In genomic region chr10:62687032-62687674, GRCm38 (mm10) we compare ENCODE assay signal across 10 mouse cellular contexts. TPM values are rescaled to one million over a fixed set of nuclear protein-coding genes. Genes with fewer than 3 reads are reported as not detected.
DNase-seq lines count a peak whose midpoint lies in the region; ATAC-seq lines count a peak whose summit lies in the region.
"Had no signal": no experiment of that assay in that cellular context is flagged by ENCODE, and none has a peak within 500 bp of the region (broad histone marks: within the 10 kb centered on the region; RNA-seq: fewer than 3 reads in every experiment).

No protein-coding gene starts in this region.

- H3K36me3 ChIP-seq in forebrain, embryonic 14.5 days (ENCODE audit: control insufficient read depth, insufficient read depth, low read length): no peaks in the 10 kb centered on the region
- no peaks in the 10 kb centered on the region for H3K36me3 ChIP-seq in limb, embryonic 12.5 days
- H3K36me3 ChIP-seq in neural tube, embryonic 13.5 days: no peaks in the 10 kb centered on the region

- H3K4me2 ChIP-seq in forebrain, embryonic 14.5 days (ENCODE audit: low read length): peak overlapping the region; percentile 24; the same call in 1 of the 2 replicates
- H3K4me2 ChIP-seq in limb, embryonic 12.5 days: peak overlapping the region; percentile 22; the same call in 1 of the 2 replicates
- H3K4me2 ChIP-seq in neural tube, embryonic 13.5 days: peak overlapping the region; percentile 38

- H3K4me1 ChIP-seq in forebrain, embryonic 14.5 days (ENCODE audit: control insufficient read depth, insufficient read depth, low read length): peaks cover 9% of the 10 kb centered on the region
- peaks cover 28% of the 10 kb centered on the region for H3K4me1 ChIP-seq in limb, embryonic 12.5 days (replicated peaks)
- peaks cover 28% of the 10 kb centered on the region for H3K4me1 ChIP-seq in neural tube, embryonic 13.5 days (replicated peaks)

- H3K27me3 ChIP-seq in forebrain, embryonic 14.5 days (replicated peaks; ENCODE audit: control insufficient read depth, insufficient read depth, low read length): peaks cover 5% of the 10 kb centered on the region
- H3K27me3 ChIP-seq in limb, embryonic 12.5 days: no peaks in the 10 kb centered on the region
- peaks cover 69% of the 10 kb centered on the region for H3K27me3 ChIP-seq in neural tube, embryonic 13.5 days

- peak overlapping the region; percentile 33 for H3K9ac ChIP-seq in forebrain, embryonic 14.5 days (ENCODE audit: low read length)
- no peak overlapping the region for H3K9ac ChIP-seq in limb, embryonic 12.5 days (replicated peaks)
- H3K9ac ChIP-seq in neural tube, embryonic 13.5 days: no peak overlapping the region

- DNase-seq in embryo, embryonic 11.5 days (ENCODE audit: low read depth, low spot score): peak; percentile 35
- peak; percentile 87 for DNase-seq in forebrain, embryonic 14.5 days (ENCODE audit: low spot score)
- DNase-seq in thymus, postnatal 36 days: no peak
- DNase-seq in frontal cortex, adult 2 months (ENCODE audit: extremely low spot score in 1 of 2, low spot score in 1 of 2): no peak
- DNase-seq in gastrocnemius, postnatal 4 days (ENCODE audit: low spot score in 2 of 2): no peak
- DNase-seq: lung, postnatal 10 days had no signal

- 2% methylated on average over 15 of the region's 15 CpGs for WGBS in forebrain, embryonic 14.5 days
- WGBS in limb, embryonic 12.5 days: 50% methylated on average over 15 of the region's 15 CpGs
- 19% methylated on average over 15 of the region's 15 CpGs for WGBS in neural tube, embryonic 13.5 days

- no peak overlapping the region for H3K4me3 ChIP-seq in forebrain, embryonic 14.5 days (ENCODE audit: low read depth, low read length)
- H3K4me3 ChIP-seq in limb, embryonic 12.5 days (replicated peaks): no peak overlapping the region
- no peak overlapping the region for H3K4me3 ChIP-seq in neural tube, embryonic 13.5 days

- H3K27ac ChIP-seq in forebrain, embryonic 14.5 days (ENCODE audit: low read depth, low read length): peak overlapping the region; percentile 28
- peak overlapping the region; percentile 81 for H3K27ac ChIP-seq in limb, embryonic 12.5 days
- H3K27ac ChIP-seq in neural tube, embryonic 13.5 days (replicated peaks): peak overlapping the region; percentile 73

- H3K9me3 ChIP-seq in forebrain, embryonic 14.5 days (replicated peaks; ENCODE audit: control insufficient read depth, low read length): no peaks in the 10 kb centered on the region
- no peaks in the 10 kb centered on the region for H3K9me3 ChIP-seq in limb, embryonic 12.5 days
- no peaks in the 10 kb centered on the region for H3K9me3 ChIP-seq in neural tube, embryonic 13.5 days

- ATAC-seq in forebrain, embryonic 14.5 days: peak; percentile 89
- ATAC-seq in limb, embryonic 12.5 days (ENCODE audit: insufficient number of reproducible peaks, insufficient read depth, low FRiP score, low TSS enrichment, low read depth): peak; percentile 86
- peak; percentile 93 for ATAC-seq in neural tube, embryonic 13.5 days (ENCODE audit: low read depth)
- ATAC-seq: intestine, postnatal 0 days had no signal

RNA-seq across cellular contexts. Expression of gene Ddx50, which starts 36.1 kb away (rescaled TPM):
- 93.8 and 118 TPM in 2 replicates for polyA plus RNA-seq in forebrain, embryonic 14.5 days (2014; fragmentation: Nextera tagmentation; extraction: Ambion mirVana)
- 178 and 180 TPM in 2 replicates for polyA plus RNA-seq in limb, embryonic 12.5 days (2016; fragmentation: Nextera tagmentation; extraction: Ambion mirVana)
- polyA plus RNA-seq in neural tube, embryonic 13.5 days (2015; fragmentation: Nextera tagmentation; extraction: Ambion mirVana): 88.3 and 96.9 TPM in 2 replicates
- polyA plus RNA-seq in frontal cortex, adult 2 months (2012; rRNA removed): 88.5 and 95.5 TPM in 2 replicates
- total RNA-seq in gastrocnemius, postnatal 4 days (2021): 100 to 1,000 TPM in 1 of 2 experiments, 10 to 100 TPM in 1; 89.7 to 106 TPM

RNA-seq across cellular contexts. Expression of gene Stox1, which starts 38.8 kb away (rescaled TPM):
- polyA plus RNA-seq in forebrain, embryonic 14.5 days (2014; fragmentation: Nextera tagmentation; extraction: Ambion mirVana): 1.9 and 3.0 TPM in 2 replicates
- polyA plus RNA-seq in limb, embryonic 12.5 days (2016; fragmentation: Nextera tagmentation; extraction: Ambion mirVana): 1.4 and 1.5 TPM in 2 replicates
- 2.2 and 3.3 TPM in 2 replicates for polyA plus RNA-seq in neural tube, embryonic 13.5 days (2015; fragmentation: Nextera tagmentation; extraction: Ambion mirVana)
- 3.2 and 3.6 TPM in 2 replicates for polyA plus RNA-seq in frontal cortex, adult 2 months (2012; rRNA removed)
- total RNA-seq in gastrocnemius, postnatal 4 days (2021): 1 to 10 TPM in 1 of 2 experiments, under 1 TPM in 1; 0.64 to 1.1 TPM
- total RNA-seq: MEL had no signal

Comparison
In these comparisons a context has a peak if more than half of its experiments do, and no peak if none do; other contexts are left out.
1. DNase-seq: peak in embryo, embryonic 11.5 days (single experiment) and forebrain, embryonic 14.5 days (single experiment); none in thymus, postnatal 36 days (0 of 2), frontal cortex, adult 2 months (0 of 2) and gastrocnemius, postnatal 4 days (0 of 2).
2. H3K27ac ChIP-seq: peak in every context shown above with its lines; median percentile 81 in limb, embryonic 12.5 days; 73 in neural tube, embryonic 13.5 days; 28 in forebrain, embryonic 14.5 days.
3. Peak in every context shown above with its lines, with median percentiles within 50 percentile points of each other: ATAC-seq and H3K4me2 ChIP-seq.